Mouse (Mus musculus) large intestine, adult 2 months (tissue): Measurements from ENCODE around the gene Rpf2. TPM values are rescaled to one million over a fixed set of nuclear protein-coding genes. Genes with fewer than 3 reads are reported as not detected.

Source experiments
- DNase-seq: peaks from one replicate; pipeline ENCODE4 v3.0.0-alpha.2; 2012; ENCODE audit warnings: low read depth, low spot score
- WGBS: fragments of 180-500 bp; shearing (Covaris S2); methylation state at CpG from one replicate; pipeline ENCODE4 v1.1.7; 2018; 5-methylcytosine and 5-hydroxymethylcytosine counted together
- polyA plus RNA-seq: library from polyadenylated mRNA; depleted of rRNA; stranded (reverse); fragments of >200 nt; gene quantifications from 2 replicates; pipeline ENCODE4 v1.2.3, GENCODE M21; 2012; rRNA removed

The Rpf2 gene
- 3.0 and 3.6 TPM in 2 replicates for polyA plus RNA-seq

DNA sequence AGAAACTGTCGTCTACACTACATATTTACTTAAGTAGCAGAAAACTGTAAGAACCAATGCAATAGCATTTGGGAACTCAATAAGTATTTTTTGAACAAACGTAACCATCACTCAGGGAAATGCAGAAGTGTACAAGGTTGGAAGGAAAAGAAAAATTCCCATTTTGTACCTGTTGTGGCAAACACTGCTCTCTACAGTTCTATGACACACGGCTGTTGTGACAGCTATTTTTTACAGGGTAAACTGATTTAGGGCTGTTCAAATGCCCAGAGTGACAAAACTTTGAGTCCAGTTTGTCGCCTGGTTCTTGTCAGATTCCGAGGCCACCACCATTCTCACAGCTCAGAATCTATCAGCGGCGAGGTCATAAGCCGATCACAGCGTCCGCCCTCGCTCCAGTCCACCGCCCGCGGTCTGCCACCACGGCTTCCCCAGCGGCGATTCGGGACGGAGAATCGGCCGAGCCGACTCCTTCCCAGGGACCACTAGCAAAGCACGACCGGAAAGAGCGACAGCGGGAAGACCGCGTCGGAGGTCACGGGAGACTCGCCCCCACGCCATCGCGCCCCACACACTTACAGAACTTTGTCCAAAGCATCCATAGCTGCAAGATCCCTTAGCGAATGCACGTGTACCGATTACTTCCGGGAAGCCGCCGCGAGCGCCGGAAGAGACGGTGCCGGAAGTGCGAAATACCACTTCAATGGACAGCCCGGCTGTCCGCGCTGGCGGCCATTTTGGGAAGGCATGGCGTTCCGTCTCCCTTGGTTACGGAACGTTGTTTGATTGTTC lies at the start of gene Rpf2:
TSS of gene Rpf2 (minus strand) at position 663 of the 792 bp plus-strand sequence.
- peak; percentile 76 for DNase-seq
- WGBS = under 1% methylated on average over 54 of the region's 54 CpGs

GRCm38 (mm10) chr10:40292640-40293039 lies 45.8 kb upstream of the Rpf2 start:
- DNase-seq = no peak
- 80% methylated on average over 6 of the region's 6 CpGs for WGBS

GRCm38 (mm10) chr10:40286767-40287166 lies 39.9 kb upstream of the Rpf2 start:
- WGBS = 89% methylated on average over 1 of the region's 1 CpGs
- DNase-seq = no peak

DNA sequence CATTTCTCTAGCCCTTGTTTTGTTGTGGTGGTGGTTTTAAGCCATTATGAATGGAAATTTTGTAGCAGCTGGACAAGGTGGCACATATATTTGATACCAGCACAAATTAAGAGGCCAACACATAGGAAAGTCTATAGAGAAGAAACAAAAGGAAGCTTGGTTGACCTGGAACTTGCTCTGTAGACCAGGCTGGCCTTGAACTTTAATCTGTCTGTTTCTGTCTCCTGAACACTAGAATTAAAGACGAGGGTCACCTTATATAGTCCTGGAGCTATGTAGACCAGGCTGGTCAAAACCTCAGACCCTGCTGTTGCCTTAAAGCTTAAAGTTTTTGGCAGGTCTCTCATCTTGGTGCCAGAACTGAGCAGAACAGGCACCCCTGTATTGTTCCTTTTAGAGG lies 38.7 kb upstream of the Rpf2 start:
- 73% methylated on average over 1 of the region's 1 CpGs for WGBS
- no peak for DNase-seq

DNA sequence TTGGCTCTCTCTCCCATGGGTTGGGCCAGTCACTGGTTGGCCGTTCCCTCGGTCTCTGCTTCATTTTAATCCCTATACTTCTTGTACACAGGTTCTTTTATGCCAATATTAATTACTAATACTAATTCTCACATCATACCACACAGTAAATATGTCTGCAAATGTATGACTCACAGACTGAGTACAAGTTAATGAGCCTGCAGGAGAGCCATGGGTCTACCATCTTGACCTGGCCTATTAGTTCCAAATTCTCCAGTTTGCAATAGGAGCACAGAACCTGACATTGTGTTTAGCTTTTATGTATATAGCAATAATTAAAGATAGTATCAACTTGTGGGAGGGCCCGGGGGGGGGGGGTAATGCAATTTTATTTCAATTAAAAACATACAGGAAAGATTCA lies 38.2 kb upstream of the Rpf2 start:
- no peak for DNase-seq

DNA sequence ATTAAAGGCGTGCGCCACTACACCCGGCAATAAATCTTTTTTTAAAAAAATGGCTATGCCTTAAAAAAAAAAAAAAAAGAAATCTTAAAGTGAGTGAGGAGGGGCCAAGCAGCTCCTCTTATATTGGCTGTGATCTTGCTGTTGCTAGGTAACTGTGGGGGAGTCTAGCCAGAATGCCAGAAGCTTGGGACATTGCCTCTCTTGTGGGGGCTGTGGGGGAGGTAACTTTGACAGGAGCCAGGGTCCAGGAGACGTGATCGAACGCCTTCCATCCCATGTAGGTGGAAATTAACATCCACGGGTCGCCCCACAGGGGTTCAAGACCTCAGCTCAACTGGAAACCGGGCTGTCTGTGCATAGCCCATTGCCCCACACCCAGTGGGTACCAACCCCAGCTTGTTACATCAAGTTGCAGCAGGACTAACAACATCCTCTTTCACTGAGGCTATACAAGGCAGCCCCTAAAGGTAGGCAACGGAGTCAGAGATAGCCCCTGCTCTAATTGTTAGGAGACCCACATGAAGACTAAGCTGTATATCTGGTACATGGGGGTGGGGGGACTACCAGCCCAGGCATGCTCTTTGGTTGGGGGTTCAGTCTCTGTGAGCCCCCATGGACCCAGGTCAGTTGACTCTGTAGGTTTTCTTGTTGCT lies 37.5 kb upstream of the Rpf2 start:
- WGBS = 87% methylated on average over 10 of the region's 10 CpGs
- DNase-seq = no peak

More for the DNA sequence above, 38.2 kb upstream of the Rpf2 start:
- 90% methylated on average over 3 of the region's 3 CpGs for WGBS

- WGBS = 96% methylated on average over 9 of the region's 9 CpGs
Measured at GRCm38 (mm10) chr10:40283636-40284035, 36.8 kb upstream of the Rpf2 start.

DNA sequence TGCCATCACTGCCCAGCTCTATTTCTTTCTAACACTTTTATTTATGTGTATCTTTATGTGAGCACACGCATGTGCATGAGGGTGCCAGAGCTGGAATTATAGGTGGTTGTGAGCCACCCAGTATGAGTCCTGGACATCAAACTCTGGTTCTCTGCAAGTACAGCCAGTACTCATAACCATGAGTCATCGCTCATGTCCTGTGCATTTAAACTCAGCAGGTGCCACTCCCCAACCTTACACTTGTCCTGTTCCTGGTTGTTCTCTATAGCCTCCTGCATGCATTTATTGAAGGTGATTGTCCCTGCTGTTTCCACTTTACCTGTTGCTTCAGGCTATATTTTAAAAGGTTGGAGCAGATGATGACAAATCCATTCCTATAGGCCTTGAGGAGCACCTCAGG lies 34.7 kb upstream of the Rpf2 start:
- WGBS = 50% methylated on average over 2 of the region's 2 CpGs

More at GRCm38 (mm10) chr10:40283636-40284035, 36.8 kb upstream of the Rpf2 start:
- DNase-seq = no peak

DNA sequence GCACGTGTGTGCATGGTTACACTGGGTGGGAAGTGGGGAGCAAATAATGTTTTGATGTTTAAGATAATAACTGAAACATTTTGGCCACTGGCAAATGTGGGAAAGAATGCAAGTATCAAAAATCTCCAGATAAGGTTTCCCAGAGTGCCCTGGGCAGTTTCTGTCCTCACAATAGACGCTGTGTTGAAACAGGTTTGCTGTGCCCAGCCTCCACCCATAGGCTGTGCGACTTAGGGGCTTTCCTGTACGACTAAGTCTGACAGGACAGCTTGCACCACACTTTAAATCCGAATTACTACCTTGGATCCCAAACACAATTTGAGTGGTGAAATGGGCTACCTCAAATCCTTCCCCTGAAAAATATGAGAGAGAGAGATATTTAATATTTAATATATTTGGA lies 31.5 kb upstream of the Rpf2 start:
- DNase-seq = no peak
- 53% methylated on average over 5 of the region's 5 CpGs for WGBS

More for the DNA sequence above, 34.7 kb upstream of the Rpf2 start:
- DNase-seq = no peak

DNA sequence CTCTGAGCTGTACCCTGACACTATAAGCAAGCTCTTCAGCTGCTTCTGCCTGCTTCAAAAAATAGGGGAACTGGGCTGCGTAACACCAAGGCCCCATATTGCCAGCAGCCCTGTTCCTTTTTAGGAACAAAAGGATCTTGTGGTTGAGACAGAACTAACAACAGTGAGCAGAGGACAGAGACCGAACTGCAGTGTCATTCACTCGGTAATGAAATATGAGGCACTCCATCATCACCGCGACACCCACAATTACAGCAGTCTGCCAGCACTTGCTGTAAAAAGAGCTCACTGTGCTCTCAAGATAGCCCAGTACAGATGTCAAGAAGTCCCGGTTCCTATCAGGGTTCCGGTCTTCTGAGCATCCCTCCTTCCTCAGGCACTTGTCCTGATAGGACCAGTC lies 29.2 kb upstream of the Rpf2 start:
- WGBS = 68% methylated on average over 7 of the region's 7 CpGs
- DNase-seq = no peak

- no peak for DNase-seq
- WGBS = 78% methylated on average over 5 of the region's 5 CpGs
Measured at GRCm38 (mm10) chr10:40273938-40274337, 27.1 kb upstream of the Rpf2 start.

GRCm38 (mm10) chr10:40271216-40271615 lies 24.4 kb upstream of the Rpf2 start:
- no peak for DNase-seq
- 90% methylated on average over 3 of the region's 3 CpGs for WGBS

GRCm38 (mm10) chr10:40264920-40265319 lies 18.1 kb upstream of the Rpf2 start:
- 87% methylated on average over 3 of the region's 3 CpGs for WGBS
- no peak for DNase-seq

DNA sequence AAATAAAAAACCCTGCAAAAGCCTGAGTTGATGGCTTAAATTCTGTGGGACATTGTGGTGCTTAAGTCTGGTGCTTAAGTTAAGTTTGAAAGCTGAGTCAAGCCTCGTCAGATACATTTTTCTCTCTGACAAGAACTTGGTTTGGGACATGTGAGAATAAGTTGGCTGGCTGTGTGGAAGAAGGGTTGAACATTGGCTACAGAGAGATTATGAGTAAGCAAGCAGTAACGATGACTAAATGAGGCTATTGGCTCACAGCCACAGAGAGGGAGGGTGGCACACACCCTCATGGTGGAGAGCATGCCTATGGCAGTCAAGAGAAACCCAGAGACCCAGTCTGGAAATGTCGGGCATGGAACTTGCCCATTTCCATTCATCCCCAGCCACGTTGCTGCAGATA lies 16.9 kb upstream of the Rpf2 start:
- 67% methylated on average over 4 of the region's 4 CpGs for WGBS

GRCm38 (mm10) chr10:40262200-40262599 lies 15.4 kb upstream of the Rpf2 start:
- 47% methylated on average over 6 of the region's 6 CpGs for WGBS
- no peak for DNase-seq

More for the DNA sequence above, 16.9 kb upstream of the Rpf2 start:
- DNase-seq = no peak

DNA sequence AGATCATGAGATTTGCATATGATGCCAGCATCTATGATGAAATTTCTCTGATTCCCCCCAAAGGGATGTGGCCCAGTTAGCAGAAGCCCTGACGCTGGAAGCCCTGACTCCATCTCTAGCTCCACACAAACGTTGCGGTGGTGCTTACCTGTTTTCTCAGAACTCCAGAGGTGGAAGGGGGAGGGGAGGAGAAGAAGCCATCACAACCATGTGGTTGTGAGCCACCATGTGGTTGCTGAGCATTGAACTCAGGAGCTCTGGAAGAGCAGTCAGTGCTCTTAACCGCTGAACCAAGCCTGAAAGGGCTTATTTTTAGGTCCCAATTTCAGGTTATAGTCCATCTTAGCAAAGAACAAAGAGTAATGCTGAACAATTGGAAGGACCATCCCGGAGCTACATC lies 13.5 kb upstream of the Rpf2 start:
- DNase-seq = no peak
- 75% methylated on average over 5 of the region's 5 CpGs for WGBS

GRCm38 (mm10) chr10:40259542-40259941 lies 12.7 kb upstream of the Rpf2 start:
- WGBS = 13% methylated on average over 8 of the region's 8 CpGs
- DNase-seq = no peak

GRCm38 (mm10) chr10:40258976-40259375 lies 12.1 kb upstream of the Rpf2 start:
- WGBS = 0% methylated on average over 5 of the region's 5 CpGs
- DNase-seq = peak; percentile 44

- DNase-seq = peak; percentile 74
- 0% methylated on average over 12 of the region's 12 CpGs for WGBS
Measured at GRCm38 (mm10) chr10:40258401-40258966, 11.6 kb upstream of the Rpf2 start.

GRCm38 (mm10) chr10:40257414-40258255 lies 10.8 kb upstream of the Rpf2 start, which contains the start of gene Gtf3c6:
Gene Gtf3c6 (minus strand): TSS chr10:40258108.
- DNase-seq = peak; percentile 87
- under 1% methylated on average over 43 of the region's 43 CpGs for WGBS
